Mouse (Mus musculus) ES-CJ7 (cell line): ENCODE results near the gene Mex3b.

Experiments
- DNase-seq: peaks from one replicate; pipeline ENCODE4 v3.0.0; 2011; ENCODE audit warnings: low read depth, low spot score

Gene Mex3b

DNA sequence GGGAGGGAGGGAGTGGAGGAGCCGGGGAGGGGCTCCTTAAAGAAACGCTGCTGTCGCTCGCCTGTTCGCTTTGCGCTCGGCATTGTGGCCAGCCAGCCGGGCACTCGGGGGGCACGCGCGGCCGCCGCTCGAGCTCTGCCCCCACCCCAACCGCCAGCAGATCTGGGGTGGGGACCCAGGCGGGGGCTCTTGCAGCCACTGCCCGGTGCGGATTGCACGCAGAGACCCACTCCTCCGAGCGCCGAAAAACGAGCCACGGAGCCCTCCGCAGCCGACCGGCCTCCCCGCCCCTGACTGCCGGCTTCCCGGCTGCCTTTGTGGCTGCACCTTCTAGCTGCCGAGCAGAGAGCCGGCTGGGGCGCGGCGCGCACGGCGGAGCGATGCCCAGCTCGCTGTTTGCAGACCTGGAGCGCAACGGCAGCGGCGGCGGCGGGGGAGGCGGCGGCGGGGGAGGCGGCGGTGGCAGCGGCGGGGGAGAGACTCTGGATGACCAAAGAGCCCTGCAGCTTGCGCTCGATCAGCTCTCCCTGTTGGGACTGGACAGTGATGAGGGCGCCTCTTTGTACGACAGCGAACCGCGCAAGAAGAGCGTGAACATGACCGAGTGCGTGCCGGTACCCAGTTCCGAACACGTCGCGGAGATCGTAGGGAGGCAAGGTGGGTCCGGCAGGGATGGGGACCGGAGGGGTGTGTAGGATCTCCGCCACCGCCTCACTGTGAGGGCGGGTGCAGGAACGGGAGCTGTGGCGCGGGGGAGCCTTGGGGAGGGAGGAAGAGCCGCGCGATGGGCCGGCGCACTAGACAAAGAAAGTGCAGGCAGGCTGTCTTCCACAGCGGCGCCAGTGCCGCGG is at the start of gene Mex3b:
Gene Mex3b, plus strand, starts transcription at position 63 of the 851 bp plus-strand sequence.
- DNase-seq, result peak; percentile 77

DNA sequence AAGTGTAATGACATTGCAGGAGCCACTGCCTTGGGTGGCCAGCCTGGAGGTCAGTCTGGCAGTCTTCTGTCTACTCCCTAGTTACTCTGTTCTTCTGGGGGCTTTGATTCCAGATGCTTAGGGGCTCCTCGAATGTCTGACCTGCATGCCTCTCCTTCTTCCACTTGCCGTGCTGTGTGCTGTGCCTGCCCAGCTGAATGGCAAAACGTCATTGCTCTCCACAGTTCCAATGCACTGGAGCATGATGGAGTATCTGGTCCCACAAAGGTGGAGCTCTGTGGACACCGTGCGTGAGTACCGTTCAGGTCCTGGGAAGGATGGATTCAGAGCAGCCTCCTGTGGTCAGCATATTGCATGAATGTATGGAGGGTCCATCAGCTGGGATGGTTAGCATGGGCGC is 47.6 kb upstream of the Mex3b start:
- no peak for DNase-seq

DNA sequence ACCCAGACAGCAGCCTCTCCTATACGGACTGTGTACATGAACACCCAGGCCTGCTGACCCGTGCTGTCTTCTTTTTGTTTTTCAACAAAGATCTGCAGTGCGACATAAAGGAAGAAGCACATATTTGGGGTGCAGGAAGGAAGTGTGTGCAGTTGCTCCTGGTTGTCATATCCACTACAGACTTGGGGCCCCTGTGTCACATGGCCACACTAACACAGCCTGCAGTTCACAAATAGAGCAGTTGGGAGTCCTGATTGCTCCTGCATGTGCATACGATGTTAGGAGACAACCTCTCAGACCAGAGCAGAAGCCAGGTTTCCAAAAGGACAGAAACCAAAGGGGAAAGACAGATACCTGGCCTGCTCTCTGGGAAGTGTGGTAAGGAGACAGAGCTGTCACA is 46.5 kb upstream of the Mex3b start:
- DNase-seq, result no peak

DNA sequence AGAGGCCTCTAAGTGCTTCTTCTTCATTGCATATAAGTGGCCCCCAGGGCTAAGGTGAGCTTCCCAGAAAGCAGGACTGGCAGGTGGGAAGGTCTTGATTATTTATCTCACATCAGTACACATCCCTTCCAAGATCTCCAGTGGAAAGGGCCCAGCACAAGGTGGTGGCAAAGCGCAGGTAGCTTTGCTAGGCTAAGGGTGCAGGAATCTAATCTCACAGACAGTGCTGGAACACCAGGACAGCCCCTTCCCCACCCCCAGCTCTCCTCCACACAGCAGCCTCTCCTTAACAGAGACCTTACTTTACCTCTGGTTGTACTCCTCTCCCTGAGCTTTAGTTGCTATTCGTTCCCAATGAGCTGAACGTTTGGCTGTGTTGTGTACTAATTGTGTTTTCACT is 45.6 kb upstream of the Mex3b start:
- DNase-seq, result no peak

DNA sequence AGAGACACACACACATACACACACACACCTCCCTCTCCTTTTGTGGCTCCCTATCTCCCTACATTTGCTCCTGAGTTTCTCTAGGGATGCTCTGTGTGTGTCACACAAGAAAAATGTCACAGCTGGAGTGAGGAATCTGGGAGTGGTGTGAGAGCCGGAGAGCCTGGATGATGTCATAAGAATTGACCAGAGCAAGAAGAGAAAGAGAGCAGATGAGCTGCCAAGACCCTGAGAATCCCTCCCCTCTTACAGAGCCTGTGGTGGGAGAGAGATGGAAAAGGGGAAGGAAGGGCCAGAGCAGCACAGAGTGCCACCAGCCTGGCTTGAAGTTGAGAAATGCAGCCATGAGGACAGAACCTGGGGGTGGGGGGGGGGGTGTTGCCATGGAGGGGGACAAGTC is 44.6 kb upstream of the Mex3b start:
- DNase-seq, result peak; percentile 24

DNA sequence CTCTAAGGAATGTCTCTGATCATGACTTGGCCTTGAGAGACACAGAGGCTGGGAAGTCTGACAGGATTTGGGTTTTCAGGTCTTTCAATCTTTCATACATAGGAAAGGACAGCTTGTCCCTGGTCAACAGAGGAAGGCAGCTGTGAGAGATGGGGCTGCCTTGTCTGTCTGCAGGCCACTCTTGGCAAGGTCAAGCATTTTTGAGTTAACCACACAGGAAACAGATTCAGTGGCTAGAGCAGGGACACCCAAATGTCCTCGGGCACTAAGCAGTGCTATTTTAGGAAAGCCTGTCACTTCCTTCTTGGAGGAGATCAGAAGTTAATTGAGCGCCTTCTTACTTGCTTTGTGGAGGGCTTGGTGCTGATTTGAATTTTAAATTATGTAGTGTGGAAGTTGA is 38.9 kb upstream of the Mex3b start:
- no peak for DNase-seq

DNA sequence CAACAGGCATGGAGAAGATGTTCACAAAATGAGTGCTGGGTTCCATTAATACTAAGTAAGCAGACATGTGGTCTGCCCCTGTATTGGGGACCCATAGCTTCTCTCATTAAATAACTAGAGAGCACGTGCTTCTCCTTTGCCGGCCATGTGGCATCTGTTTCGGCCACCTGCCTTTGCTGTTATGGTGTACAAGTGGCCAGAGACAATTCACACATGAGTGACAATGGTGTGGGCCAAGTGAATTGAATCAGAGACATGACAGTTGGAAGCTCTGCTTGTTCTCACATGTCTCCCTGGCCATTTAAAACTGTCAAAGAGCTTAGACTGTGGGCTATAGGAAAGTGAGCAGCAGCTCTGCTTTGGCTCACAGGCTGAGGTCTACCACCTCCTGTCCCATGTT is 37.6 kb upstream of the Mex3b start:
- no peak for DNase-seq

DNA sequence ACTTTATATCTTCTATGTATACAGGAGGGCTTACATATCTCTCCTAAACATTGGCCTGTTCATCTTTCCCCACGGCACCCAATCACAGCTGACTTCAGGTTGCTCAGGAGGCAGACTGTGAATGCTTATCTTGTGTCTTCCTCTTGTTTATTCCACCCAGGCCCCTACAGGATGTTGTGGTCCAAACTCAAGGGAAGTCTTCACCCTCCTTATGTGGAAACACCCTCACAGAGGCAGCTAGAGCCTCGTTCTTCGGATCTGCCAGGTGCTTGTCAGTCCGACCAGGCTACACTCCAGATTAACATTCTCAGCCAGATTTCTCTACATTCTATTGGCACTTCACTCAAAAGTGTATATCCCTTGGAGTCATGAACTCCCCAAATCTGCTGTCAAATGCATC is 32.7 kb upstream of the Mex3b start:
- no peak for DNase-seq

DNA sequence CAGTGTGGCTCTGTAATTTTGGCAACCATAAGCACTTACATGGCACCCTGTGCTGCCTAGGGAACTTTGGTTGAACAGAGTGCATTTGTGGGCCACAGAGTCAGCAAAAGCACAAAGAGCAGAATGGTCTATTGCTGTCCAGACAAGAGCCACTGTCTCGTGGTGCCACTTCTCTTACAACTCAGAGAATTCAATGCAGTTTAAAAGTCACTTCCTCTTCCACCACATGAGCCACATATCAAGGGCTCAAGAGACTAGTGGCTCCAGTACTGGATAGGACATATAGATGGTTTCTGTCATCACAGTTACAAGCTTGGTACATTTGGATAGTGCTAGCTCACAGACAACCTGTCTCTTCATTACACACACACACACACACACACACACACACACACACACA is 28.7 kb upstream of the Mex3b start:
- DNase-seq, result no peak

DNA sequence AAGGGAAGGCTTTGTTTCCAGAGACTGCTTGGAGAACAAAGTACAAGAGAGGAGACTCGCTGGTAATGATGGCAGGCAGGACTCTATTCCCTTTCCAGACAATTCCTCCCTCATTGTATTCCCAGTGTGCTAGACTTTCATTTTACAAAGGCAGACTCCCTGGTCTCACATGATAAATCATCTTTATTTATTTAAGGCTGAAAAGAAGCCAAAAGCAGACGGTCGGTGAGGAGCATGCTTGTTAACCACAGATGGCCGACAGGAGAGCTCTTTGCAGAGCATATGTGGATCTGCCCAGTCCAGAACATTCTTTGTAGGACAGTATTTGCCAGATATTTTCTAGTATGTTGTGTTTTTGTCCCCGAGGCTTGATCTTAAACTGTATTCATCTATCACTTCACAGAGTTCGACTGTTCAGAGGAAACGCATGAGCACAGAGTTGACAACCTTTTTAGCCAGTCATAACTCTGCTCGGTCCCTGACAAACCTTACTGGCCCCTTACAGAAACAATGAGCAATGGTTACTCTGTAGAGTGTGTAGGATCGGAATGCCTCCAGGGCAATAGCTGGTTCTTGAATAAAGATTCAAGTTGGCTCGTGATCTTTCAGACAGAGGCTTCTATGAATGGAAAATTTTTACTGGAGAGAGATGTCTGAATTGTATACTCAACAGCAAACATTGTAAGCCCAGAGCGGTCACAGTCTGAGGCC is 28.0 kb upstream of the Mex3b start:
- no peak for DNase-seq

DNA sequence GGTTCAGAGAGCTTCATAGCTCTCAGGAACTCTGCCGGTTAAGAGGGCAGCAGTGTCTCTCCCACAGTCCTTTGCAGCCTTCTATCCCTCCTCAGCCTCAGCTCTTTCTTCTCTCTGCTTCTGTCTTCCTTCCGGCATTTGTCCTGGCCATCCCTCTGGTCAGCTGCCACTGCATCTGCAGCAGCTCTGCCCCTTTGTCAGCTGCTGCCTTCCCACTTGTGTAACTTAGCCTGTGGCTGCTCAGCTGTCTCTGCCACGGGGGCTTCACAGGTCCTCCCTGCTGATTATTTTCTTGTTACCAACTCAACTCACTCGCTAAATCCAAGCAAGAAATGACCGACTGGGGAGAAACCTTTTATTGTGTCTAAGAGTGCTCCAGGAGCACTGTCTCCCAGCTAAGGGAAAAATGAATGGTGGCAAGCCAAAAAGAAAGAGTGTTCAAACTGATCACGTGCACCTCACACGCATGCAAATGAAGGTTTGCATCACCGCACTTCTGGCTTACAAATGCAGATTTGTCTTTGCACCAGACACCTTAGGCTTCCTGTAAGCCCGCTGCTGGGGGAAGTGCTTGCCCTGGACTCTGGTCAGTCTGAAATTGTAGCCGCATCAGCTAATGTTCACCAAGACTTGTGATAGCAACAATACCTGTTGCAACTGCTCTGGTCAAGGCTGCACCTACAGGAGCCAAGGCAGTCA is 24.8 kb upstream of the Mex3b start:
- peak; percentile 72 for DNase-seq

DNA sequence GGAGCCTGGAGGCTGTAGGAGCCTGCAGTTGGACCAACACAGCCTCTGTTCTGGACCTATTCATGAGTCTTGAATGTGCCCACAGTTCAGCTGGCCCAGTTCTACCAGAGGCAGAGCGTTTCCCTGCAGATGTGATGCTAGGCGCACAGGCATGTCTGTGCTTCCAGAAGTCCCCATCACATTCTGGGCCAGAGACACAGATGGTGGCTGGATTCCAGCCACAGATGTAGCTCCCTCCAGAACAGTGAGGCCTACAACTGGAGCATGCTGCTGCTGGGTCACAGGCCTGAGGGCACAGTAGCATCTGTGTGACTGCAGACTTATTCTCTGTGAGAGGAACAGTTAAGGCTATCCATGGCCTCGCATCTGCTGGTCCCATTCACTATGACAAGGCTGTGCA is 16.4 kb upstream of the Mex3b start:
- no peak for DNase-seq

DNA sequence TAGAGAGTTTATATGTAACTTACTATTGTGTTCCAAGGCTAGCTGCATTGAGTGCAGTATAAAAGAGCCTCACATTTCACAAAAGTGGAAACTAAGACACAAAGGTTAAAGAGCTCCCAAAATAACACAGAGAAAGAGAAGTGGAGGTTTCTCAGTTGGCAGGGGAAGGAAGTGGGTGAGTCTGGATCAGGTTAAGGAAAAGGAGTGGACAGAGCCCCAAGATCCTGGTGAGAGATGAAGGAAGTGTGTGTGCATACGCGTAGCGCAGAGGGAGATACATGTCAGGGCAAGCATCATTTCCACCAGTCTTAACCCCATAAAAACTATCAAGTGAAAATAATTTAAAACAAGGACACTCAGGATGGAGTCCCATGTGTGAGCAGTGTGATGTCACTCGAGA is 15.5 kb upstream of the Mex3b start:
- no peak for DNase-seq

DNA sequence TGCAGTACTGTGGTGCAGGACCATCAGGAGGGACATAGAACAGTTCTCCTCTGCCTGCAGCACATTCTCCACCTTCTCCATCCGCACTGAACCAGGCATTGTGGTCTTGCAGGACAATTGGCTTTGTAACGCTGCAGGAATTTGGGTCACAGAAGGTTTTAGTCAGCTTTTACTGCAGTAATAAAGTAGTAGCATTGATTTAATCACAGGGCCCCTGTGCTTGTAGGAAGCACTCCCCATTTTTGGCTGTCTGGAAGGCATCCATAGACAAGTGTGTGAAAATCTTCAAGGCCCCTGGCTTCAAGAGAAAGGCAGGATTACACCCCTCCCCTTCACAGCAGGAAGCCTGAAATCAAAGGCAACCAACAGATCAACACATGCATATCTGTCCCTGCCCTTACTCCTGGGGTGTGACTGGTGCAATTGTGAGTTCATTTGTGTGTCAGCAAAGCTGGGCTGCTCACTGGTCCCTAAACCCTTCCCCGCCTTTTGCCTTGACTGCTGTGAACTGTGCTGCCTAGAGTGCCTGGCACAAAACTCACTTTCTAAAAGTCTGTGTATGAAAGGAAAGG is 12.9 kb upstream of the Mex3b start:
- peak; percentile 85 for DNase-seq

DNA sequence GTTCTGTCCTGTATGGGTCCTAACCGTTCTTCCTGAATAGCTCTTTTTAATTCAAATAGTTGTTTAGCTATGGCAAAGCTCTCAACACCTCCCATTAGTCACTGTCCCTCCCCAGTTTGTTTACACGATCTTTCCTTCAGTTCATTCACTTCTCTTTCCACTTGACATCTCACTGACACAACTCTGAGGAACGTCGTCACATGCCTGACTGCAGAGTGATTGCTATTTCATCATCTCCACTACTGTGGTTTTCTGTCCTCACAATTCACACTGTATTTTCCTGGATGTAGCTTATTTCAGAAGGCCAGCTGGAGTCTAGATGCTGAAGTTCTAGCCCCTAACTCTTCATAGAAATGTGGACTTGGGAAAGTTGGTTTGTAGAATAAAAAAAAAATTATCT is 8.5 kb upstream of the Mex3b start:
- DNase-seq, result no peak

DNA sequence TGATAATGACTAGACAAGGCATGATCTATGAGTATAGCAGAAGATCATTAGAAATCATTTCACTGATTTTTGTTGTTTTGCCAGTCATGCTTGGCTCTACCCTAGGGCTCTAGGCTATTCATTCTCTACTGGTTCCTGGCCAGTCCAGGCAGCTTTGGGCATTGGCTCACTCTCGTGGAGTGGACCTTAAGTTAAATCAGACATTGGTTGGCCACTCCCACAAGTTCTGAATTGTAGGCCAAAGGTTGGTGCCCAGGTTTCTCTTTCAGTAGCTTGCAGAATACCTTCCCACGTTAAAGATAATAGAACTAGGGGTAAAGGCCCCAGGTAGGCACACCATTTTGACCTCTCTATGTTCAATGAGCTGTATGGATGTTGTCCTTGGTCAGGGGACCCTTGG is 6.5 kb upstream of the Mex3b start:
- DNase-seq, result no peak

DNA sequence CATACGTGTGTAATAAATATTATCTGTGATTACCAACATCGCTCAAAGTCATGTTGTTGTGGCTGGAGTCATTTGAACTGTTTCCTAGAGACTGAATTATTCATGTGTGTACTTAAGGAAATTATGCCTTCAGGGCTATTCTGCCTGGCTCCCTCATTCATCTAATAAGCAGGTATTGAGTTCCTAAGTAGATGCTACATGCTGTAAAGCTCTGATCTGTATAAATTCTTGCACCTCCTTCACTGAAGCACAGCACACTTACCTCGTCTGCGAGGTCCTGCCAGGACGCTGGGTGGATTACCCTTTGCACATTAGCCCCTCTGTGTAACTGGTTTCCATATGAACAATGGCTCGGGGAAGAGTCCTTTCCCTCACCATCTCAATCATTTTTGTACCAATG is 3.8 kb upstream of the Mex3b start:
- DNase-seq, result no peak

DNA sequence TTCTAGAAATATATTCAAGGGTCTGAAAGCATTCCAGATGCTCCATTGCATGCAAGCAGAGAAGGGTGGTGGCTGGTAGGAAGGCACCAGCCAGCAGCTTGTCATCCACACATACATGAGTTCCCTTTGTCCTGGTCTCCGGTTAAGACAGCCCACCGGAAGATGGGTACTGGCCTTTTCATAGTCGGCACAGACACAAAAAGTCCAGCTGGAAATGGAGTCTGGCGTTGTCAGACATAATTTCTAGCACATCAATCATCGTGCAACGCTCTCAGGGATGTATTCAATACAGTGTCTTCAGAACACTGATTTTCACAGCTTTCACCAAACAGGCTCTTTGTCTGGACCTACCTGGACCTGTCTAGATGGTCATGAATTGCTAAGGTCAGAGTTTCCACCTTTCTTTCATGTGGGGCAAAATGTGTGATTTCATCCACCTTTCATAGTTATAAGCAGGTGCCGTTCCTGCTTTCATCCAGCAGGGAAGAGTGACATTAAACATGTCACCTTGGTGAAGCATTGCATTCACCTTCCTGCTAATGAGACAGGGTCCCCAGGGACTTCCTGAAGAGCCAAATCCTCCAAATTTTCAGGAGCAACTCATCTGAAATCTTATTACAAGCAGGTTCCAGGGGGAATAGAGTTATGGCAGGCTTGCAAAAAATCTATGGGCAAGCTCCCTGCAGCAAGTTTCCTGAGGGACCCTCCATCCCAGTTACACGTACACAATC is 2.7 kb upstream of the Mex3b start:
- DNase-seq, result no peak

DNA sequence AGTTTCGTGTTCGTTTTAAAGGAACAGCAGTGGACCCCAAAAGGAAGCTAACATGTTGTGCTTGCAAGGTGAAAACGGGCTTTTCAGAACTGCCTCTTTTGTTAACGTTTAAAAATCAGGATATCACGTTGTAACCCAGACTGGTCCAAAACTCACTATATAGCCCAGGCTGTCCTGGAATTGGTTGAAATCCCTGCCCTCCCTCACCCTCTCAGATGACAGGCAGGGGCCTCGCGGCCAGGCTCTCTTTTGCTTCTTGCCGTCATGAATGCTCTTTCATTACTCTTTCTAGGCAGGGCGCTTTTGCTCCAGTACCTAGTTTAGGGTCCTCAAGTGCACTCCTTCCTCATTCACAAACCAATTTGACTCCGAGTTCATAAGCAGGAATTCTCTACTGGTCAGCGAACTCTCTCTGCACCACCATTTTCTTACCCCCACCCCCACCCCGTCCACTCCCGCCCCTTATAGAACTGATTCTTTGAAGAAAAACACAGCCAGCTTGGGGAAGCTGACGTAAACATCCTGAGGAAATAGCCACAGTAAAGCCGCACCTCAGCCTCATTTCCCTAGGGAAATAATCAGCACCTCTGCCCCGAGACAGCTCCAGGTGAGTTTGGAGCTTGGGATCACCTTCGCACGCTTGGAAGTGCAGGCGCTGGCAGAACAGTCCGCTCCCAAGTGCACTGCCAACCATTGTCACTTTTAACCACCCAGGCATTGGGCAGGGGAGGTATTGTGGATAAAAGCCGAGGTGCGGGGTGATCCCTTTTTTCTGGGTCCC is 2.0 kb upstream of the Mex3b start:
- DNase-seq, result peak; percentile 68

DNA sequence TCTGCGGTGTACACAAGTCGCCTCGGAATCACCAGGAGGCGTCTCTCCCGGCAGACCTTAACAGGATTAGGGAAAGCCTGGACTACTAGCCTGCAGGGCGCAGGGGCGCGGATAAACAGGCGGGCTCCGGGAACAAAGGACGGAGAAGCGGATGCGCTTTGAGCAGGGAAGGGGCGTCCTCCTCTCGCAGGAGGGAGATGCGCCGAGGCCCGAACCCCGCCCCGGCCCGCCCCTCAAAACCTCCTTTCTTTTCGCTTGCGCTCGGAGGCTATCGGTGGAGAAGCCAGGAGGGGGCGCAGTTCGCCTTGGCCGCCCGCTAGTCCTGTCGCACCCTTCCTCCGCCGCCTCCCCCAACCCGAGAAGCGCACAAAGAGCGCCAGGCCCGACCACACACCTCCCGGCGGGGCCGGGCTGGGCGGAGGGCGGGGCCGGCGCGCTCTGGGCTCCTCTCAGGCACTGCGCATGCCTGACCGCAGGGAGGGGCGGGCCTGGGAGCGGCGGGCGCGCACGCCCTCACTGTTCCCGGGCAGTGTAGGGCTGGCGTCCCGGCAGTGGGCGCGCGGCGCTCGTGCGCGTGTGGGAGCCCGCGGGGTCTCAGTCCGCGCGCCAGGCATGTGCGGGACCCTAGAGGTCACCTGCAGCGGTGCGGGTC is 1.2 kb upstream of the Mex3b start:
- peak; percentile 96 for DNase-seq
